Mouse (Mus musculus) MEL (cell line): ENCODE results near the gene Rps6kb2. TPM values are rescaled to one million over a fixed set of nuclear protein-coding genes. Genes with fewer than 3 reads are reported as not detected.

Experiments used
- DNase-seq: peaks from one replicate; pipeline ENCODE4 v3.0.0; 2011; ENCODE audit warnings: low read depth, low spot score
- H3K27ac ChIP-seq: 2 replicates; pipeline ENCODE4 v1.5.1; 2012; ENCODE audit warnings: low read depth, mild to moderate bottlenecking, control low read depth, low read length, moderate library complexity; ENCODE audit not compliant: control insufficient read depth
- H3K27me3 ChIP-seq, 2 experiments: fragments of 150-350 bp in 1 of 2; sonication (generic) in 1 of 2; 2 replicates each; pipeline ENCODE4 v1.6.1; 2012; ENCODE audit warnings: low read length in 2 of 2, mild to moderate bottlenecking in 2 of 2, improper control_type of control experiment in 1 of 2, moderate library complexity in 1 of 2; ENCODE audit not compliant: insufficient read depth in 2 of 2, control insufficient read depth in 1 of 2
- H3K36me3 ChIP-seq, 2 experiments: 2 replicates each; pipeline ENCODE4 v1.6.1; 2012 to 2014; ENCODE audit warnings: low read length in 2 of 2, improper control_type of control experiment in 1 of 2, inconsistent platforms in 1 of 2, mild to moderate bottlenecking in 1 of 2; ENCODE audit not compliant: insufficient read depth in 2 of 2, control insufficient read depth in 1 of 2
- H3K4me1 ChIP-seq, 2 experiments: fragments of 150-350 bp in 1 of 2; sonication (generic) in 1 of 2; 2 replicates each; pipeline ENCODE4 v1.6.1; 2012; ENCODE audit warnings: low read length in 2 of 2, improper control_type of control experiment in 1 of 2, mild to moderate bottlenecking in 1 of 2; ENCODE audit not compliant: insufficient read depth in 2 of 2, control insufficient read depth in 1 of 2
- H3K4me3 ChIP-seq, 2 experiments: fragments of 150-350 bp in 1 of 2; sonication (generic) in 1 of 2; 2 replicates each; pipeline ENCODE4 v1.5.1; 2012; ENCODE audit warnings: low read depth in 2 of 2, low read length in 2 of 2, mild to moderate bottlenecking in 2 of 2, moderate library complexity in 2 of 2, control low read depth in 1 of 2, improper control_type of control experiment in 1 of 2; ENCODE audit not compliant: control insufficient read depth in 1 of 2, insufficient read depth in 1 of 2
- H3K79me2 ChIP-seq: 2 replicates; pipeline ENCODE4 v1.6.1; 2012; ENCODE audit warnings: mild to moderate bottlenecking, low read length, moderate library complexity; ENCODE audit not compliant: control insufficient read depth, poor library complexity, insufficient read depth
- H3K9ac ChIP-seq: 2 replicates; pipeline ENCODE4 v1.6.1; 2012; ENCODE audit warnings: low read depth, mild to moderate bottlenecking, control low read depth, low read length, moderate library complexity; ENCODE audit not compliant: control insufficient read depth, poor library complexity, severe bottlenecking
- H3K9me3 ChIP-seq: fragments of 150-350 bp; sonication (generic); replicated peaks from 2 replicates; pipeline ENCODE4 v1.6.1; 2012; ENCODE audit warnings: mild to moderate bottlenecking, low read length, improper control_type of control experiment, moderate library complexity; ENCODE audit not compliant: insufficient read depth
- CHD1 ChIP-seq: IDR thresholded peaks from 2 replicates; pipeline ENCODE4 v1.6.1; 2012; ENCODE audit warnings: low read depth, mild to moderate bottlenecking, inconsistent platforms, low read length, improper control_type of control experiment
- CHD2 ChIP-seq: IDR thresholded peaks from 2 replicates; pipeline ENCODE4 v1.6.1; 2011; ENCODE audit warnings: low read length, improper control_type of control experiment
- CTCF ChIP-seq, 3 experiments: IDR thresholded peaks in 2 of 3; conservative IDR thresholded peaks in 1 of 3; 2 replicates each; pipeline ENCODE4 v1.5.1; 2011 to 2012; ENCODE audit warnings: low read length in 3 of 3, low read depth in 2 of 3, mild to moderate bottlenecking in 2 of 3, improper control_type of control experiment in 1 of 3, inconsistent platforms in 1 of 3, mixed read lengths in 1 of 3, moderate library complexity in 1 of 3; ENCODE audit not compliant: control insufficient read depth in 1 of 3, insufficient read depth in 1 of 3, poor library complexity in 1 of 3, severe bottlenecking in 1 of 3
- ELF1 ChIP-seq: IDR thresholded peaks from 2 replicates; pipeline ENCODE4 v1.6.1; 2014; ENCODE audit warnings: low read depth, mild to moderate bottlenecking, inconsistent platforms, low read length, improper control_type of control experiment, moderate library complexity
- ETS1 ChIP-seq: IDR thresholded peaks from 2 replicates; pipeline ENCODE4 v1.6.1; 2012; ENCODE audit warnings: low read depth, mild to moderate bottlenecking, inconsistent platforms, low read length, improper control_type of control experiment, moderate library complexity
- GABPA ChIP-seq: IDR thresholded peaks from 2 replicates; pipeline ENCODE4 v1.6.1; 2012; ENCODE audit warnings: low read depth, mild to moderate bottlenecking, inconsistent platforms, low read length, improper control_type of control experiment, moderate library complexity
- JUND ChIP-seq: IDR thresholded peaks from 2 replicates; pipeline ENCODE4 v1.6.1; 2011; ENCODE audit warnings: low read depth, mild to moderate bottlenecking, improper control_type of control experiment, low read length
- KAT2A ChIP-seq: conservative IDR thresholded peaks from 2 replicates; pipeline ENCODE4 v1.6.1; 2012; ENCODE audit warnings: low read depth, low read length, improper control_type of control experiment, inconsistent platforms
- MAX ChIP-seq: IDR thresholded peaks from 2 replicates; pipeline ENCODE4 v1.6.1; 2011; ENCODE audit warnings: low read length, improper control_type of control experiment
- MEF2A ChIP-seq: IDR thresholded peaks from 2 replicates; pipeline ENCODE4 v1.6.1; 2014; ENCODE audit warnings: low read depth, mild to moderate bottlenecking, inconsistent platforms, low read length, improper control_type of control experiment; ENCODE audit not compliant: poor library complexity, insufficient replicate concordance, severe bottlenecking; ENCODE audit errors: extremely low read depth
- MXI1 ChIP-seq: IDR thresholded peaks from 2 replicates; pipeline ENCODE4 v1.6.1; 2011; ENCODE audit warnings: mild to moderate bottlenecking, low read depth, low read length, improper control_type of control experiment
- MYB ChIP-seq: IDR thresholded peaks from 2 replicates; pipeline ENCODE4 v1.6.1; 2011; ENCODE audit warnings: mild to moderate bottlenecking, low read depth, low read length, improper control_type of control experiment
- NRF1 ChIP-seq: IDR thresholded peaks from 2 replicates; pipeline ENCODE4 v1.6.1; 2014; ENCODE audit warnings: low read depth, mild to moderate bottlenecking, inconsistent platforms, low read length, improper control_type of control experiment, moderate library complexity; ENCODE audit not compliant: poor library complexity, insufficient read depth, severe bottlenecking
- POLR2A ChIP-seq, 2 experiments: IDR thresholded peaks; 2 replicates each; pipeline ENCODE4 v1.6.1; 2011 to 2012; ENCODE audit warnings: low read length in 2 of 2, mild to moderate bottlenecking in 2 of 2, control low read depth in 1 of 2, improper control_type of control experiment in 1 of 2, low read depth in 1 of 2, moderate library complexity in 1 of 2; ENCODE audit not compliant: control insufficient read depth in 1 of 2, insufficient read depth in 1 of 2, poor library complexity in 1 of 2
- POLR2AphosphoS2 ChIP-seq: IDR thresholded peaks from 2 replicates; pipeline ENCODE4 v1.6.1; 2011; ENCODE audit warnings: low read length, improper control_type of control experiment
- POLR2AphosphoS5 ChIP-seq: IDR thresholded peaks from 2 replicates; pipeline ENCODE4 v1.6.1; 2012; ENCODE audit warnings: low read depth, borderline replicate concordance, mild to moderate bottlenecking, inconsistent platforms, low read length, moderate library complexity, mixed read lengths
- TAL1 ChIP-seq: IDR thresholded peaks from 2 replicates; pipeline ENCODE4 v1.6.1; 2012; ENCODE audit warnings: mild to moderate bottlenecking, inconsistent platforms, low read length, moderate library complexity, mixed read lengths
- TCF12 ChIP-seq: IDR thresholded peaks from 2 replicates; pipeline ENCODE4 v1.6.1; 2014; ENCODE audit warnings: low read depth, mild to moderate bottlenecking, inconsistent platforms, low read length, improper control_type of control experiment, moderate library complexity
- USF1 ChIP-seq: IDR thresholded peaks from 2 replicates; pipeline ENCODE4 v1.6.1; 2014; ENCODE audit warnings: low read depth, mild to moderate bottlenecking, inconsistent platforms, low read length, improper control_type of control experiment, moderate library complexity
- USF2 ChIP-seq, 2 experiments: IDR thresholded peaks; 2 replicates each; pipeline ENCODE4 v1.6.1; 2011 to 2012; ENCODE audit warnings: improper control_type of control experiment in 2 of 2, low read length in 2 of 2, borderline replicate concordance in 1 of 2, inconsistent platforms in 1 of 2, low read depth in 1 of 2, mild to moderate bottlenecking in 1 of 2; ENCODE audit not compliant: insufficient read depth in 1 of 2
- ZC3H11A ChIP-seq: IDR thresholded peaks from 2 replicates; pipeline ENCODE4 v1.6.1; 2012; ENCODE audit warnings: low read depth, mild to moderate bottlenecking, inconsistent platforms, low read length, improper control_type of control experiment
- ZKSCAN1 ChIP-seq: IDR thresholded peaks from 2 replicates; pipeline ENCODE4 v1.6.1; 2012; ENCODE audit warnings: low read depth, mild to moderate bottlenecking, inconsistent platforms, low read length, improper control_type of control experiment, moderate library complexity
- ZMIZ1 ChIP-seq: IDR thresholded peaks from 2 replicates; pipeline ENCODE4 v1.6.1; 2012; ENCODE audit warnings: low read depth, mild to moderate bottlenecking, inconsistent platforms, low read length, improper control_type of control experiment, moderate library complexity
- ZNF384 ChIP-seq: IDR thresholded peaks from 2 replicates; pipeline ENCODE4 v1.6.1; 2012; ENCODE audit warnings: low read depth, mild to moderate bottlenecking, inconsistent platforms, low read length, improper control_type of control experiment
- polyA plus RNA-seq, 2 experiments: library from polyadenylated mRNA; stranded (reverse) in 1 of 2; unstranded in 1 of 2; fragments of >175 nt in 1 of 2; fragments of >200 nt in 1 of 2; gene quantifications; 2 replicates each; pipeline versions ENCODE4 v1.2.1 to v1.2.4; 2012; ENCODE audit warnings: low replicate concordance in 2 of 2, low read depth in 1 of 2; ENCODE audit not compliant: insufficient read length in 2 of 2, insufficient read depth in 1 of 2, missing spikeins in 1 of 2
- total RNA-seq: library from RNA; depleted of rRNA; stranded (reverse); fragments of 300-350 nt; gene quantifications from 2 replicates; pipeline ENCODE4 v1.2.3, GENCODE M21; 2012

Rps6kb2 gene
- total and polyA plus RNA-seq, 3 experiments: 8.7 to 19.8 TPM; not detected in 1

GRCm38 (mm10) chr19:4115816-4116215, 47.3 kb downstream of the Rps6kb2 start:
- TF ChIP-seq GABPA: no peak
- TF ChIP-seq, all 39 proteins: peak for 0
- Histone ChIP-seq H3K9me3 (no peaks in the 10 kb centered on the region), H3K79me2 (peaks cover 4% of the 10 kb centered on the region), H3K4me3 (no peak overlapping the region), H3K4me1 (peaks cover 20 to 31% of the 10 kb centered on the region in 2 experiments), H3K36me3 (peaks cover 2 to 29% of the 10 kb centered on the region in 2 experiments; a peak in 3 of 4 replicates), H3K27me3 (no peaks in the 10 kb centered on the region), H3K9ac (no peak overlapping the region), H3K27ac (no peak overlapping the region)
- no peak for DNase-seq

- DNase-seq: no peak
- Histone ChIP-seq H3K27ac (no peak overlapping the region), H3K79me2 (peaks cover 2% of the 10 kb centered on the region; the same call in 1 of the 2 replicates), H3K9me3 (no peaks in the 10 kb centered on the region), H3K27me3 (no peaks in the 10 kb centered on the region), H3K36me3 (peaks cover 2 to 23% of the 10 kb centered on the region in 2 experiments; a peak in 3 of 4 replicates), H3K4me1 (peaks cover 16 to 25% of the 10 kb centered on the region in 2 experiments), H3K4me3 (no peak overlapping the region), H3K9ac (no peak overlapping the region)
- TF ChIP-seq CHD2: no peak
- TF ChIP-seq ZMIZ1: no peak
- TF ChIP-seq MXI1: no peak
- no peak for TF ChIP-seq TAL1
- TF ChIP-seq ZC3H11A: no peak
- no peak for TF ChIP-seq JUND
- TF ChIP-seq ZKSCAN1: no peak
- TF ChIP-seq USF1: no peak
- TF ChIP-seq MYB: no peak
- no peak for TF ChIP-seq ZNF384
- no peak for TF ChIP-seq ETS1
- TF ChIP-seq ELF1: no peak
Observed at GRCm38 (mm10) chr19:4115144-4115543, 48.0 kb downstream of the Rps6kb2 start.

- peaks cover 2% of the 10 kb centered on the region; the same call in 1 of the 2 replicates for H3K79me2 ChIP-seq
- peaks cover 2 to 17% of the 10 kb centered on the region in 2 experiments; a peak in 3 of 4 replicates for H3K36me3 ChIP-seq
- H3K9ac ChIP-seq: no peak overlapping the region
- DNase-seq: no peak
- H3K4me1 ChIP-seq: peaks cover 13 to 20% of the 10 kb centered on the region in 2 experiments
- no peak overlapping the region for H3K27ac ChIP-seq
- H3K9me3 ChIP-seq: no peaks in the 10 kb centered on the region
- no peak overlapping the region for H3K4me3 ChIP-seq
- H3K27me3 ChIP-seq: no peaks in the 10 kb centered on the region
- no peak for TF ChIP-seq MYB
- no peak for TF ChIP-seq ZMIZ1
- no peak for TF ChIP-seq MEF2A
- TF ChIP-seq TCF12: no peak
- TF ChIP-seq POLR2AphosphoS5: no peak
- TF ChIP-seq ZC3H11A: no peak
- no peak for TF ChIP-seq CHD2
- no peak for TF ChIP-seq ZKSCAN1
- no peak for TF ChIP-seq USF2 (IDR thresholded peaks at IDR 0.05; ENCODE audit: borderline replicate concordance in 1 of 2, insufficient read depth in 1 of 2, low read depth in 1 of 2, low read length in 2 of 2)
- no peak for TF ChIP-seq USF1
- TF ChIP-seq JUND: no peak
- TF ChIP-seq NRF1: no peak
- TF ChIP-seq CHD1: no peak
- TF ChIP-seq KAT2A: no peak
- TF ChIP-seq MAX: no peak
- TF ChIP-seq CTCF (IDR thresholded peaks at IDR 0.05 in 2 of 3, conservative IDR thresholded peaks at IDR 0.05 in 1 of 3; ENCODE audit: control insufficient read depth in 1 of 3, insufficient read depth in 1 of 3, low read depth in 2 of 3, low read length in 3 of 3, poor library complexity in 1 of 3, severe bottlenecking in 1 of 3): no peak
- no peak for TF ChIP-seq POLR2A (IDR thresholded peaks at IDR 0.05; ENCODE audit: control insufficient read depth in 1 of 2, insufficient read depth in 1 of 2, low read depth in 1 of 2, low read length in 2 of 2, poor library complexity in 1 of 2)
- no peak for TF ChIP-seq POLR2AphosphoS2
Observed at GRCm38 (mm10) chr19:4114551-4114950, 48.6 kb downstream of the Rps6kb2 start.
